Mouse (Mus musculus) ES-Bruce4 (cell line): ENCODE data around the gene Fam184b.

Experiments
- CTCF ChIP-seq: IDR thresholded peaks from one replicate; pipeline ENCODE4 v1.8.1; 2011; ENCODE audit warnings: low read depth, low read length
- POLR2A ChIP-seq: IDR thresholded peaks from one replicate; pipeline ENCODE4 v1.8.1; 2011; ENCODE audit warnings: low read length; ENCODE audit not compliant: insufficient read depth

GRCm38 (mm10) chr5:45513511-45513910, 125.9 kb downstream of the Fam184b start:
- TF ChIP-seq POLR2A (no peak), CTCF (no peak)
